Mouse (Mus musculus) midbrain, embryonic 14.5 days (tissue): Measurements from ENCODE around the gene Pigk. TPM values are rescaled to one million over a fixed set of nuclear protein-coding genes. Genes with fewer than 3 reads are reported as not detected.

Experiments
- ATAC-seq: fragments of 200-750 bp; cut with Nextera tagmentation; 2 replicates; pipeline ENCODE4 v1.8.0; 2017; ENCODE audit warnings: moderate number of reproducible peaks, moderate library complexity; ENCODE audit not compliant: low FRiP score, low TSS enrichment
- DNase-seq: peaks from one replicate; pipeline ENCODE4 v3.0.0-alpha.2; 2015
- H3K27ac ChIP-seq: fragments of 300-500 bp; sonication (generic); replicated peaks from 2 replicates; pipeline ENCODE4 v1.5.1; 2014; ENCODE audit warnings: mild to moderate bottlenecking, low read depth, low read length, moderate library complexity
- H3K27me3 ChIP-seq: fragments of 300-500 bp; sonication (generic); 2 replicates; pipeline ENCODE4 v1.6.1; 2014; ENCODE audit warnings: low read length, control low read depth, mixed read lengths; ENCODE audit not compliant: control insufficient read depth, insufficient read depth
- H3K36me3 ChIP-seq: fragments of 300-500 bp; sonication (generic); 2 replicates; pipeline ENCODE4 v1.6.1; 2014; ENCODE audit warnings: low read length, control low read depth; ENCODE audit not compliant: control insufficient read depth, insufficient read depth
- H3K4me1 ChIP-seq: fragments of 300-500 bp; sonication (generic); 2 replicates; pipeline ENCODE4 v1.6.1; 2014; ENCODE audit warnings: mild to moderate bottlenecking, antibody characterized with exemption, low read length, control low read depth; ENCODE audit not compliant: control insufficient read depth, insufficient read depth
- H3K4me2 ChIP-seq: fragments of 300-500 bp; sonication (generic); 2 replicates; pipeline ENCODE4 v1.6.1; 2014; ENCODE audit warnings: mild to moderate bottlenecking, low read length, moderate library complexity
- H3K4me3 ChIP-seq: fragments of 300-500 bp; sonication (generic); replicated peaks from 2 replicates; pipeline ENCODE4 v1.5.1; 2014; ENCODE audit warnings: low read depth, low read length
- H3K9ac ChIP-seq: fragments of 300-500 bp; sonication (generic); replicated peaks from 2 replicates; pipeline ENCODE4 v1.6.1; 2014; ENCODE audit warnings: mild to moderate bottlenecking, low read length, moderate library complexity
- H3K9me3 ChIP-seq: fragments of 300-500 bp; sonication (generic); 2 replicates; pipeline ENCODE4 v1.6.1; 2016; ENCODE audit warnings: low read length, control low read depth, mixed read lengths; ENCODE audit not compliant: control insufficient read depth
- WGBS: fragments of 180-500 bp; shearing (Covaris S2); extraction: QIAGEN DNeasy Blood & Tissue Kit; methylation state at CpG from one replicate; pipeline ENCODE4 v1.1.7; 2014; 5-methylcytosine and 5-hydroxymethylcytosine counted together
- polyA plus RNA-seq: library from polyadenylated mRNA; unstranded; fragments of >200 nt; fragmentation: Nextera tagmentation; extraction: Ambion mirVana; gene quantifications from 2 replicates; pipeline ENCODE4 v1.2.1, GENCODE M21; 2014

The Pigk gene
- polyA plus RNA-seq, 1 experiment from 2014 or later, result 50.6 TPM

- Histone ChIP-seq H3K9me3 (no peaks in the 10 kb centered on the region), H3K4me3 (no peak overlapping the region), H3K27me3 (no peaks in the 10 kb centered on the region), H3K4me2 (no peak overlapping the region), H3K4me1 (no peaks in the 10 kb centered on the region), H3K9ac (no peak overlapping the region), H3K27ac (no peak overlapping the region), H3K36me3 (no peaks in the 10 kb centered on the region)
- no peak for DNase-seq
- 73% methylated on average over 14 of the region's 14 CpGs for WGBS
- ATAC-seq, result no peak
Observed at GRCm38 (mm10) chr3:152821202-152821601, 107.3 kb downstream of the Pigk start.

GRCm38 (mm10) chr3:152831377-152831776 lies 117.5 kb downstream of the Pigk start:
- Histone ChIP-seq H3K9me3 (no peaks in the 10 kb centered on the region), H3K27ac (no peak overlapping the region), H3K9ac (no peak overlapping the region), H3K4me2 (no peak overlapping the region), H3K4me1 (no peaks in the 10 kb centered on the region), H3K4me3 (no peak overlapping the region), H3K27me3 (no peaks in the 10 kb centered on the region), H3K36me3 (no peaks in the 10 kb centered on the region)
- DNase-seq, result peak; percentile 25
- 83% methylated on average over 3 of the region's 3 CpGs for WGBS
- no peak for ATAC-seq

GRCm38 (mm10) chr3:152831974-152832373 lies 118.1 kb downstream of the Pigk start:
- no peaks in the 10 kb centered on the region for H3K36me3 ChIP-seq
- ATAC-seq (no peak), DNase-seq (no peak)
- H3K4me3 ChIP-seq, result no peak overlapping the region
- no peaks in the 10 kb centered on the region for H3K27me3 ChIP-seq
- no peak overlapping the region for H3K9ac ChIP-seq
- no peaks in the 10 kb centered on the region for H3K4me1 ChIP-seq
- WGBS, result 88% methylated on average over 9 of the region's 9 CpGs
- no peak overlapping the region for H3K4me2 ChIP-seq
- H3K9me3 ChIP-seq, result no peaks in the 10 kb centered on the region
- H3K27ac ChIP-seq, result no peak overlapping the region

GRCm38 (mm10) chr3:152832436-152832835 lies 118.5 kb downstream of the Pigk start:
- no peak overlapping the region for H3K27ac ChIP-seq
- WGBS, result 88% methylated on average over 4 of the region's 4 CpGs
- H3K27me3 ChIP-seq, result no peaks in the 10 kb centered on the region
- no peak overlapping the region for H3K9ac ChIP-seq
- H3K9me3 ChIP-seq, result no peaks in the 10 kb centered on the region
- no peak overlapping the region for H3K4me2 ChIP-seq
- H3K4me1 ChIP-seq, result no peaks in the 10 kb centered on the region
- ATAC-seq, result no peak
- H3K36me3 ChIP-seq, result no peaks in the 10 kb centered on the region
- no peak for DNase-seq
- no peak overlapping the region for H3K4me3 ChIP-seq

- no peak overlapping the region for H3K4me2 ChIP-seq
- no peak overlapping the region for H3K27ac ChIP-seq
- H3K36me3 ChIP-seq, result no peaks in the 10 kb centered on the region
- 80% methylated on average over 2 of the region's 2 CpGs for WGBS
- no peaks in the 10 kb centered on the region for H3K9me3 ChIP-seq
- no peaks in the 10 kb centered on the region for H3K27me3 ChIP-seq
- no peak for ATAC-seq
- H3K4me1 ChIP-seq, result 0 out of 2 replicates have a peak, but pooled peaks cover 3% of the 10 kb centered on the region
- H3K4me3 ChIP-seq, result no peak overlapping the region
- no peak overlapping the region for H3K9ac ChIP-seq
- DNase-seq, result no peak
Observed at GRCm38 (mm10) chr3:152837407-152837806, 123.5 kb downstream of the Pigk start.

GRCm38 (mm10) chr3:152837938-152838337 lies 124.0 kb downstream of the Pigk start:
- H3K4me1 ChIP-seq, result 0 out of 2 replicates have a peak, but pooled peaks cover 3% of the 10 kb centered on the region
- H3K36me3 ChIP-seq, result no peaks in the 10 kb centered on the region
- no peak for DNase-seq
- H3K9me3 ChIP-seq, result no peaks in the 10 kb centered on the region
- 89% methylated on average over 1 of the region's 1 CpGs for WGBS
- H3K4me2 ChIP-seq, result no peak overlapping the region
- H3K9ac ChIP-seq, result no peak overlapping the region
- ATAC-seq, result no peak
- no peak overlapping the region for H3K27ac ChIP-seq
- H3K27me3 ChIP-seq, result no peaks in the 10 kb centered on the region
- no peak overlapping the region for H3K4me3 ChIP-seq

- H3K4me1 ChIP-seq, result 0 out of 2 replicates have a peak, but pooled peaks cover 3% of the 10 kb centered on the region
- 79% methylated on average over 6 of the region's 6 CpGs for whole genome bisulfite sequencing
- H3K4me2 ChIP-seq, result no peak overlapping the region
- H3K36me3 ChIP-seq, result peaks cover 3% of the 10 kb centered on the region; the same call in 1 of the 2 replicates
- no peak overlapping the region for H3K4me3 ChIP-seq
- peak overlapping the region; percentile 15; the same call in 1 of the 2 replicates for H3K27ac ChIP-seq
- no peak for ATAC-seq
- no peaks in the 10 kb centered on the region for H3K9me3 ChIP-seq
- H3K27me3 ChIP-seq, result no peaks in the 10 kb centered on the region
- H3K9ac ChIP-seq, result no peak overlapping the region
- no peak for DNase-seq
Observed at GRCm38 (mm10) chr3:152841264-152841663, 127.4 kb downstream of the Pigk start.

GRCm38 (mm10) chr3:152842648-152843047 lies 128.7 kb downstream of the Pigk start:
- DNase-seq (no peak), ATAC-seq (no peak)
- no peaks in the 10 kb centered on the region for H3K9me3 ChIP-seq
- H3K4me2 ChIP-seq, result no peak overlapping the region
- H3K27me3 ChIP-seq, result no peaks in the 10 kb centered on the region
- H3K9ac ChIP-seq, result no peak overlapping the region
- WGBS, result 57% methylated on average over 3 of the region's 3 CpGs
- 0 out of 2 replicates have a peak, but pooled peaks cover 3% of the 10 kb centered on the region for H3K4me1 ChIP-seq
- H3K4me3 ChIP-seq, result no peak overlapping the region
- peaks cover 3% of the 10 kb centered on the region; the same call in 1 of the 2 replicates for H3K36me3 ChIP-seq
- H3K27ac ChIP-seq, result no peak overlapping the region

GRCm38 (mm10) chr3:152843925-152844324 lies 130.0 kb downstream of the Pigk start:
- no peaks in the 10 kb centered on the region for H3K9me3 ChIP-seq
- H3K36me3 ChIP-seq, result peaks cover 3% of the 10 kb centered on the region; the same call in 1 of the 2 replicates
- ATAC-seq (no peak), DNase-seq (no peak)
- H3K27ac ChIP-seq, result no peak overlapping the region
- no peak overlapping the region for H3K9ac ChIP-seq
- 0 out of 2 replicates have a peak, but pooled peaks cover 3% of the 10 kb centered on the region for H3K4me1 ChIP-seq
- no peak overlapping the region for H3K4me2 ChIP-seq
- no peaks in the 10 kb centered on the region for H3K27me3 ChIP-seq
- no peak overlapping the region for H3K4me3 ChIP-seq
